Mouse (Mus musculus) ZHBTc4 (cell line): ENCODE results near the gene Epb41l1.

Source experiments
- DNase-seq: peaks from one replicate; pipeline ENCODE4 v3.0.0-alpha.2; 2011; ENCODE audit warnings: low read depth, low spot score

Gene Epb41l1

DNA sequence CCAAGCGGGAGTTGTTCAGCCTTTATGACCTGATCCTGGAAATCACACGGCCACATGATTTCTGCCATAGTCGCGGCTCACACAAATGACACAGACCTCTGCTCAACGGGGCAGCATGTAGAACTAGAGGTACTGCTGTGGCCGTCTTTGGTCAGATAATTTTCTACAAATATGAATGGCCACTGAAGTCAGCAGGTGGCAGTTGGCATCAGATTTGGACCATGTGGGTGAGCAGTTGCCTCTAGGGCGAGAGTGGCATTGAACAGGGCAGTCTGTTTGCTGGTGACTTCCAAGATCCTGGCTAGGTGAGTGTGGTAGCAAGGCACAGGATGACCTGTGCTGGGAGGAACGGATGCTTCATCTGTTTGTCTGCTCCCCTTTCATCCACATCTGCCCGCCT is 168.8 kb downstream of the Epb41l1 start:
- DNase-seq, result no peak
